Mouse (Mus musculus) hindbrain, embryonic 11.5 days (tissue): Measurements from ENCODE around the gene Ccdc167. TPM values are rescaled to one million over a fixed set of nuclear protein-coding genes. Genes with fewer than 3 reads are reported as not detected.

Experiments used
- ATAC-seq: fragments of 200-750 bp; cut with Nextera tagmentation; 2 replicates; pipeline ENCODE4 v1.8.0; 2017; ENCODE audit warnings: mild to moderate bottlenecking, moderate TSS enrichment, moderate library complexity; ENCODE audit not compliant: low FRiP score
- DNase-seq: peaks from one replicate; pipeline ENCODE4 v3.0.0-alpha.2; 2015; ENCODE audit warnings: low spot score
- H3K27ac ChIP-seq: fragments of 300-500 bp; sonication (generic); 2 replicates; pipeline ENCODE4 v1.5.1; 2014; ENCODE audit warnings: mild to moderate bottlenecking, low read depth, low read length
- H3K27me3 ChIP-seq: fragments of 300-500 bp; sonication (generic); 2 replicates; pipeline ENCODE4 v1.6.1; 2014; ENCODE audit warnings: mild to moderate bottlenecking, low read length, moderate library complexity, mixed read lengths; ENCODE audit not compliant: control insufficient read depth, insufficient read depth
- H3K36me3 ChIP-seq: fragments of 300-500 bp; sonication (generic); 2 replicates; pipeline ENCODE4 v1.6.1; 2014; ENCODE audit warnings: mild to moderate bottlenecking, low read length, moderate library complexity, mixed read lengths; ENCODE audit not compliant: control insufficient read depth, insufficient read depth
- H3K4me1 ChIP-seq: fragments of 300-500 bp; sonication (generic); replicated peaks from 2 replicates; pipeline ENCODE4 v1.6.1; 2014; ENCODE audit warnings: low read length, mixed read lengths; ENCODE audit not compliant: control insufficient read depth, insufficient read depth
- H3K4me2 ChIP-seq: fragments of 300-500 bp; sonication (generic); replicated peaks from 2 replicates; pipeline ENCODE4 v1.6.1; 2014; ENCODE audit warnings: mild to moderate bottlenecking, low read depth, low read length
- H3K4me3 ChIP-seq: fragments of 300-500 bp; sonication (generic); 2 replicates; pipeline ENCODE4 v1.5.1; 2014; ENCODE audit warnings: low read depth, low read length
- H3K9ac ChIP-seq: fragments of 300-500 bp; sonication (generic); 2 replicates; pipeline ENCODE4 v1.6.1; 2014; ENCODE audit warnings: low read depth, low read length
- H3K9me3 ChIP-seq: fragments of 300-500 bp; sonication (generic); 2 replicates; pipeline ENCODE4 v1.6.1; 2016; ENCODE audit warnings: low read length; ENCODE audit not compliant: control insufficient read depth
- WGBS: fragments of 180-500 bp; shearing (Covaris S2); extraction: QIAGEN DNeasy Blood & Tissue Kit; methylation state at CpG from one replicate; pipeline ENCODE4 v1.1.7; 2014; 5-methylcytosine and 5-hydroxymethylcytosine counted together
- polyA plus RNA-seq: library from polyadenylated mRNA; unstranded; fragments of >200 nt; fragmentation: Nextera tagmentation; extraction: Ambion mirVana; gene quantifications from 2 replicates; pipeline ENCODE4 v1.2.1, GENCODE M21; 2014

The Ccdc167 gene
- polyA plus RNA-seq, 1 experiment from 2014 or later, result 14.8 TPM

DNA sequence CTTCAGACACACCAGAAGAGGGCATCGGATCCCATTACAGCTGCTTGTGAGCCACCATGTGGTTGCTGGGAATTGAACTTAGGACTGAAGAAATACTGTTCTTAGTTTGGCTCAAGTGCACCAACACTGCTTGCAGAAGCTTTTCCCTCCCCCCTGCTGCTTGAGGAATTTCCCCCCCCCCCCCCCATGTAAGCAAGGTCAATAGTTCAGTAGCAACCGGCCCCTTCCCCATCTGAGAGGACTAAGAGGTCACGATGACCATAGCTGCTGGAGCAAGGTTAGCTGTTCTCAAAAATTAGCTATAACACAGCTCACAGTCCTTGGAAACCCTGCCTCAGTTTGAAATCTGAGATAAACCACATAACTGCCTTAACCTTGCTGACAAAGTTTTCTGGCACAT lies 74.6 kb downstream of the Ccdc167 start:
- Histone ChIP-seq H3K36me3 (peaks cover 10% of the 10 kb centered on the region; the same call in 1 of the 2 replicates), H3K27ac (no peak overlapping the region), H3K27me3 (no peaks in the 10 kb centered on the region), H3K4me3 (no peak overlapping the region), H3K4me2 (no peak overlapping the region), H3K9ac (no peak overlapping the region), H3K9me3 (no peaks in the 10 kb centered on the region), H3K4me1 (no peaks in the 10 kb centered on the region)
- 61% methylated on average over 3 of the region's 3 CpGs for WGBS
- DNase-seq (no peak), ATAC-seq (no peak)

DNA sequence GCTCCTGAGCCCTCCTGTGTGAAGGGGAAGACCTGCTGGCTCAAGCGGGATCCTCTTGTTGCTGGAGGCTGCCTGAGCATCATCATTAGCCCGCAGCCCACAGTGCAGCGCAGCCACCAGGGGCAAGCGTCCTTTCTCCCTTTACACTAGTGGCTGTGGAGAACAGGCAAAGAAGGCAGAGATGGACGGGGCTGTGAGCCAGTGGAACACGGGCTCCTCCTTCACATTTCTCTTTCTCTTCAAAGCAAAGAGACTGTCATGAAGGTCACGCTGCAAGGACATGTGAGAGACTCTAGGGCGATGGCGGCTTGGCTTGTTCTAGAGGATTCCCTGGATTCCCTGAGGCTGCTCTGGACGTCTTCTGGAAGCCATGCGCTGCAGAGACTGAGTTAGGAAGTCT lies 75.9 kb downstream of the Ccdc167 start:
- Histone ChIP-seq H3K9me3 (no peaks in the 10 kb centered on the region), H3K4me2 (no peak overlapping the region), H3K27ac (no peak overlapping the region), H3K27me3 (no peaks in the 10 kb centered on the region), H3K9ac (no peak overlapping the region), H3K36me3 (peaks cover 14% of the 10 kb centered on the region; the same call in 1 of the 2 replicates), H3K4me1 (no peaks in the 10 kb centered on the region), H3K4me3 (no peak overlapping the region)
- 96% methylated on average over 11 of the region's 11 CpGs for WGBS
- ATAC-seq (no peak), DNase-seq (no peak)

DNA sequence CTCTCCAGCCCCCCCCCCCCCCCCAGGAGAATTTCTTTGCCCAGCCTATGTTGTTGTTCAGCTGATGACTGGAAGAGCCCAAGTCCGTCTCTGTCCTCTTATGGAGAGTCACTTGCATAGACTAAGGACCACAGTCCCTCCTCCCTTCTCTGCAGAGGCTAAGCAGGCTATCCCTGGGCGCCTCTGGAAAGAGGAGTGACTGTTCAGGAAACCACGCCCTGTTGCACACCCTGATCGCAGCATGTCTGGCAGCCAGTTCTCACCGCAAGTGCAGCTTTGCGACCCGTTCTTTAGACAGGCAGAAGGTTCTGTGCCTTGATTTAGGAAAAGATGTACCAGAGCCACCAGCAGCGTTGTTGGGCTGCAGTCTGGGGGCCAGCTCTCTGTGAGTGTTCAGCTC lies 78.9 kb downstream of the Ccdc167 start:
- DNase-seq, result no peak
- Histone ChIP-seq H3K9ac (no peak overlapping the region), H3K36me3 (peaks cover 20% of the 10 kb centered on the region; the same call in 1 of the 2 replicates), H3K27ac (no peak overlapping the region), H3K4me3 (no peak overlapping the region), H3K27me3 (no peaks in the 10 kb centered on the region), H3K4me1 (no peaks in the 10 kb centered on the region), H3K9me3 (no peaks in the 10 kb centered on the region), H3K4me2 (no peak overlapping the region)
- 86% methylated on average over 8 of the region's 8 CpGs for WGBS
- no peak for ATAC-seq

DNA sequence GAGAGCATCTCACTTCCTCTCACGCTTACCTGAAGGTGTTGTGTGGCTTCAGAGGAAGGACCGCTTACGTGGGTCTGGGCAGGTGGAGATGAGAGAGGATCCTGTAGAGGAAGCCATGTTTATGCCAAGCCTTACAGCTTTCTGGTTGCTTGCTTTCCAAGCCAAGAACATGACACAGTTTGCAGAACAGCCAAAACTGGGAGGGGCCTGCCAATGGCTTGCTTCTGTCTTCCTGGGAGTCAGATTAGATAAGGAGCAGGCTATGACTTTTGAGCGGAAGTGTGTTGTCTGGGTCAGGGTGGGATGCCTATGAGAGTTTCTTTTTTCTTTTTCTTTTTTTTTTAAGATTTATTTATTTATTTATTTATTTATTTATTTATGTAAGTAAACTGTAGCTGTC lies 79.5 kb downstream of the Ccdc167 start:
- Histone ChIP-seq H3K4me3 (no peak overlapping the region), H3K9me3 (no peaks in the 10 kb centered on the region), H3K36me3 (peaks cover 20% of the 10 kb centered on the region; the same call in 1 of the 2 replicates), H3K4me2 (no peak overlapping the region), H3K9ac (no peak overlapping the region), H3K27ac (no peak overlapping the region), H3K27me3 (no peaks in the 10 kb centered on the region), H3K4me1 (no peaks in the 10 kb centered on the region)
- 96% methylated on average over 4 of the region's 4 CpGs for WGBS
- DNase-seq, result no peak
- no peak for ATAC-seq

Other genes with a start within 250 kb of the Ccdc167 start
- 16.8 and 18.1 TPM in 2 replicates for gene Pim1, start 226.3 kb downstream of the Ccdc167 start, polyA plus RNA-seq
- not detected in 2 replicates for gene Gm17657, start 167.4 kb downstream of the Ccdc167 start, polyA plus RNA-seq
- gene Tbc1d22b, start 167.3 kb downstream of the Ccdc167 start, polyA plus RNA-seq, result 15.3 and 17.2 TPM in 2 replicates
- 0.50 and 0.60 TPM in 2 replicates for gene Tmem217, start 164.7 kb downstream of the Ccdc167 start, polyA plus RNA-seq
- 113 and 116 TPM in 2 replicates for gene Rnf8, start 102.3 kb downstream of the Ccdc167 start, polyA plus RNA-seq
- gene Gm28043, start 102.2 kb downstream of the Ccdc167 start, polyA plus RNA-seq, result 2.9 and 3.2 TPM in 2 replicates
- 107 and 141 TPM in 2 replicates for gene Cmtr1, start 56.4 kb downstream of the Ccdc167 start, polyA plus RNA-seq